Mouse (Mus musculus) midbrain, embryonic 15.5 days (tissue): ENCODE measurements around the gene Pikfyve. TPM values are rescaled to one million over a fixed set of nuclear protein-coding genes. Genes with fewer than 3 reads are reported as not detected.

Source experiments
- polyA plus RNA-seq: library from polyadenylated mRNA; unstranded; fragments of >200 nt; fragmentation: Nextera tagmentation; extraction: Ambion mirVana; gene quantifications from 2 replicates; pipeline ENCODE4 v1.2.1, GENCODE M21; 2015

Pikfyve gene
- polyA plus RNA-seq, 1 experiment from 2014 or later, result 12.8 TPM

Other genes starting within 250 kb of the Pikfyve start
- gene Plekhm3, start 229.9 kb upstream of the Pikfyve start, polyA plus RNA-seq, result 12.4 and 12.5 TPM in 2 replicates
- not detected in 2 replicates for gene Akr1cl, start 153.9 kb upstream of the Pikfyve start, polyA plus RNA-seq
- not detected in 2 replicates for gene Cryge, start 135.5 kb upstream of the Pikfyve start, polyA plus RNA-seq
- not detected in 2 replicates for gene Crygd, start 123.2 kb upstream of the Pikfyve start, polyA plus RNA-seq
- gene Crygc, start 113.0 kb upstream of the Pikfyve start, polyA plus RNA-seq, result not detected in 2 replicates
- gene Crygb, start 104.4 kb upstream of the Pikfyve start, polyA plus RNA-seq, result not detected in 2 replicates
- gene Cryga, start 83.3 kb upstream of the Pikfyve start, polyA plus RNA-seq, result not detected in 2 replicates
- not detected in 2 replicates for gene Gm28845, start 67.1 kb upstream of the Pikfyve start, polyA plus RNA-seq
- gene D630023F18Rik, start 63.5 kb upstream of the Pikfyve start, polyA plus RNA-seq, result 0.80 and 1.1 TPM in 2 replicates
- 529 and 531 TPM in 2 replicates for gene Idh1, start 183 bp upstream of the Pikfyve start, polyA plus RNA-seq
- gene Pth2r, start 95.4 kb downstream of the Pikfyve start, polyA plus RNA-seq, result 1.2 and 1.4 TPM in 2 replicates